Mouse (Mus musculus): ENCODE data around the gene Pcmt1. TPM values are rescaled to one million over a fixed set of nuclear protein-coding genes. Genes with fewer than 3 reads are reported as not detected.

Gene Pcmt1
- polyA plus RNA-seq, 1 experiment from 2014 or later, result 124 TPM

- no peak for ATAC-seq (ENCODE audit: insufficient number of reproducible peaks, low FRiP score, low TSS enrichment, low read depth)
- H3K9ac ChIP-seq, result peak overlapping the region; percentile 15; the same call in 1 of the 2 replicates
- peaks cover 27% of the 10 kb centered on the region for H3K36me3 ChIP-seq
- H3K27me3 ChIP-seq, result no peaks in the 10 kb centered on the region
- H3K9me3 ChIP-seq (replicated peaks), result no peaks in the 10 kb centered on the region
- WGBS, result 48% methylated on average over 3 of the region's 3 CpGs
- H3K4me2 ChIP-seq (replicated peaks), result peak overlapping the region; percentile 53
- no peak overlapping the region for H3K27ac ChIP-seq (replicated peaks)
- peak overlapping the region; percentile 98 for H3K4me3 ChIP-seq (replicated peaks)
- H3K4me1 ChIP-seq, result peaks cover 26% of the 10 kb centered on the region
These were observed 1.3 kb upstream of the Pcmt1 start for GRCm38 (mm10) chr10:7682249-7682648.

- Histone ChIP-seq H3K36me3 (peaks cover 29% of the 10 kb centered on the region), H3K9me3 (replicated peaks) (no peaks in the 10 kb centered on the region), H3K4me1 (peaks cover 26% of the 10 kb centered on the region), H3K27ac (replicated peaks) (peak overlapping the region; percentile 97), H3K27me3 (no peaks in the 10 kb centered on the region), H3K4me3 (replicated peaks) (peak overlapping the region; percentile 98), H3K9ac (peak overlapping the region; percentile 100), H3K4me2 (replicated peaks) (peak overlapping the region; percentile 53)
- ATAC-seq (ENCODE audit: insufficient number of reproducible peaks, low FRiP score, low TSS enrichment, low read depth), result peak; percentile 84
- WGBS, result under 1% methylated on average over 64 of the region's 64 CpGs
These were observed 548 bp upstream of the Pcmt1 start for GRCm38 (mm10) chr10:7681343-7682025.

GRCm38 (mm10) chr10:7673673-7674072 lies 7.3 kb downstream of the Pcmt1 start:
- H3K4me1 ChIP-seq, result peaks cover 2% of the 10 kb centered on the region
- no peaks in the 10 kb centered on the region for H3K27me3 ChIP-seq
- H3K9me3 ChIP-seq (replicated peaks), result no peaks in the 10 kb centered on the region
- H3K4me3 ChIP-seq (replicated peaks), result no peak overlapping the region
- 71% methylated on average over 1 of the region's 1 CpGs for WGBS
- H3K27ac ChIP-seq (replicated peaks), result no peak overlapping the region
- no peak for ATAC-seq (ENCODE audit: insufficient number of reproducible peaks, low FRiP score, low TSS enrichment, low read depth)
- no peak overlapping the region for H3K4me2 ChIP-seq (replicated peaks)
- peaks cover 53% of the 10 kb centered on the region for H3K36me3 ChIP-seq
- H3K9ac ChIP-seq, result no peak overlapping the region

- Histone ChIP-seq H3K4me1 (peaks cover 16% of the 10 kb centered on the region), H3K4me2 (replicated peaks) (peak within 1 kb of the TSS; percentile 66), H3K27ac (replicated peaks) (peak within 1 kb of the TSS; percentile 85), H3K9me3 (replicated peaks) (no peaks in the 10 kb centered on the region), H3K4me3 (replicated peaks) (peak within 1 kb of the TSS; percentile 90), H3K27me3 (no peaks in the 10 kb centered on the region), H3K9ac (peak within 1 kb of the TSS; percentile 63), H3K36me3 (peaks cover 23% of the 10 kb centered on the region; the same call in 1 of the 2 replicates)
- peak; percentile 81; the same call in 1 of the 2 replicates for ATAC-seq (ENCODE audit: insufficient number of reproducible peaks, low FRiP score, low TSS enrichment, low read depth)
- 0% methylated on average over 24 of the region's 24 CpGs for WGBS
These were observed 13.6 kb downstream of the Pcmt1 start, which contains the start of gene Nup43 for GRCm38 (mm10) chr10:7667342-7667802. TSS of gene Nup43 (plus strand) at chr10:7667503.

- peaks cover 16% of the 10 kb centered on the region for H3K4me1 ChIP-seq
- no peak overlapping the region for H3K4me2 ChIP-seq (replicated peaks)
- H3K36me3 ChIP-seq, result peaks cover 5% of the 10 kb centered on the region; the same call in 1 of the 2 replicates
- no peaks in the 10 kb centered on the region for H3K9me3 ChIP-seq (replicated peaks)
- H3K27me3 ChIP-seq, result no peaks in the 10 kb centered on the region
- no peak overlapping the region for H3K27ac ChIP-seq (replicated peaks)
- H3K4me3 ChIP-seq (replicated peaks), result no peak overlapping the region
- 91% methylated on average over 1 of the region's 1 CpGs for WGBS
- no peak for ATAC-seq (ENCODE audit: insufficient number of reproducible peaks, low FRiP score, low TSS enrichment, low read depth)
- no peak overlapping the region for H3K9ac ChIP-seq
These were observed 16.0 kb downstream of the Pcmt1 start for GRCm38 (mm10) chr10:7664889-7665288.

- Histone ChIP-seq H3K4me2 (replicated peaks) (peak overlapping the region; percentile 89), H3K36me3 (no peaks in the 10 kb centered on the region), H3K4me1 (peaks cover 16% of the 10 kb centered on the region), H3K9ac (peak overlapping the region; percentile 62; the same call in 1 of the 2 replicates), H3K27me3 (no peaks in the 10 kb centered on the region), H3K9me3 (replicated peaks) (no peaks in the 10 kb centered on the region), H3K4me3 (replicated peaks) (peak overlapping the region; percentile 80), H3K27ac (replicated peaks) (peak overlapping the region; percentile 92; the same call in 1 of the 2 replicates)
- ATAC-seq (ENCODE audit: insufficient number of reproducible peaks, low FRiP score, low TSS enrichment, low read depth), result no peak
- 56% methylated on average over 6 of the region's 6 CpGs for WGBS
These were observed 16.9 kb downstream of the Pcmt1 start for GRCm38 (mm10) chr10:7664027-7664526.

GRCm38 (mm10) chr10:7663159-7664026 lies 17.5 kb downstream of the Pcmt1 start:
- H3K4me1 ChIP-seq, result peaks cover 13% of the 10 kb centered on the region
- H3K36me3 ChIP-seq, result no peaks in the 10 kb centered on the region
- H3K9ac ChIP-seq, result peak overlapping the region; percentile 62
- peak; percentile 94 for ATAC-seq (ENCODE audit: insufficient number of reproducible peaks, low FRiP score, low TSS enrichment, low read depth)
- peak overlapping the region; percentile 92 for H3K27ac ChIP-seq (replicated peaks)
- under 1% methylated on average over 56 of the region's 64 CpGs for WGBS
- no peaks in the 10 kb centered on the region for H3K9me3 ChIP-seq (replicated peaks)
- no peaks in the 10 kb centered on the region for H3K27me3 ChIP-seq
- H3K4me3 ChIP-seq (replicated peaks), result peak overlapping the region; percentile 80
- peak overlapping the region; percentile 89 for H3K4me2 ChIP-seq (replicated peaks)

GRCm38 (mm10) chr10:7662471-7663141 lies 18.3 kb downstream of the Pcmt1 start:
- Histone ChIP-seq H3K4me1 (peaks cover 7% of the 10 kb centered on the region), H3K27me3 (no peaks in the 10 kb centered on the region), H3K27ac (replicated peaks) (peak overlapping the region; percentile 92), H3K4me3 (replicated peaks) (peak overlapping the region; percentile 80), H3K9me3 (replicated peaks) (no peaks in the 10 kb centered on the region), H3K4me2 (replicated peaks) (peak overlapping the region; percentile 89), H3K36me3 (no peaks in the 10 kb centered on the region), H3K9ac (peak overlapping the region; percentile 62)
- peak; percentile 87 for ATAC-seq (ENCODE audit: insufficient number of reproducible peaks, low FRiP score, low TSS enrichment, low read depth)
- WGBS, result under 1% methylated on average over 44 of the region's 44 CpGs

GRCm38 (mm10) chr10:7651057-7651456 lies 29.9 kb downstream of the Pcmt1 start:
- Histone ChIP-seq H3K36me3 (peaks cover 25% of the 10 kb centered on the region), H3K4me1 (no peaks in the 10 kb centered on the region), H3K27ac (replicated peaks) (no peak overlapping the region), H3K4me3 (replicated peaks) (no peak overlapping the region), H3K9ac (no peak overlapping the region), H3K27me3 (no peaks in the 10 kb centered on the region), H3K4me2 (replicated peaks) (no peak overlapping the region), H3K9me3 (replicated peaks) (no peaks in the 10 kb centered on the region)
- whole genome bisulfite sequencing, result 93% methylated on average over 2 of the region's 2 CpGs
- no peak for ATAC-seq (ENCODE audit: insufficient number of reproducible peaks, low FRiP score, low TSS enrichment, low read depth)

GRCm38 (mm10) chr10:7649059-7649458 lies 31.9 kb downstream of the Pcmt1 start:
- H3K4me2 ChIP-seq (replicated peaks), result no peak overlapping the region
- peaks cover 30% of the 10 kb centered on the region for H3K36me3 ChIP-seq
- no peaks in the 10 kb centered on the region for H3K27me3 ChIP-seq
- WGBS, result 85% methylated on average over 4 of the region's 4 CpGs
- H3K9ac ChIP-seq, result no peak overlapping the region
- no peak for ATAC-seq (ENCODE audit: insufficient number of reproducible peaks, low FRiP score, low TSS enrichment, low read depth)
- H3K27ac ChIP-seq (replicated peaks), result no peak overlapping the region
- H3K4me1 ChIP-seq, result no peaks in the 10 kb centered on the region
- no peak overlapping the region for H3K4me3 ChIP-seq (replicated peaks)
- H3K9me3 ChIP-seq (replicated peaks), result no peaks in the 10 kb centered on the region
